Mouse (Mus musculus) inflammation-experienced regulatory T-cells, adult 6 months (primary cell): ENCODE results near the gene Olfr1220. TPM values are rescaled to one million over a fixed set of nuclear protein-coding genes. Genes with fewer than 3 reads are reported as not detected.

Experiments used
- ATAC-seq: one replicate; pipeline ENCODE4 v1.8.0; 2017
- polyA plus RNA-seq, 3 experiments: library from polyadenylated mRNA; unstranded; fragments of 100-300 nt; shearing (Covaris generic); gene quantifications; one replicate each; pipeline ENCODE4 v1.2.1; 2017

Gene Olfr1220
- not detected for polyA plus RNA-seq

- no peak for ATAC-seq
Observed at GRCm38 (mm10) chr2:89106735-89107134, at the start of gene Olfr1220. Gene Olfr1220, minus strand, starts transcription at chr2:89106835.

- ATAC-seq: no peak
Observed at GRCm38 (mm10) chr2:89151460-89151859, 44.8 kb upstream of the Olfr1220 start, which contains the start of gene Olfr1223. Gene Olfr1223, minus strand, starts transcription at chr2:89151560.

GRCm38 (mm10) chr2:89132954-89133353 lies 26.3 kb upstream of the Olfr1220 start, which contains the start of gene Olfr1222:
Gene Olfr1222, minus strand, starts transcription at chr2:89133054.
- no peak for ATAC-seq

- no peak for ATAC-seq
Observed at GRCm38 (mm10) chr2:89117183-89117582, 10.5 kb upstream of the Olfr1220 start, which contains the start of gene Olfr1221. Gene Olfr1221, minus strand, starts transcription at chr2:89117283.

- ATAC-seq: no peak
Observed at GRCm38 (mm10) chr2:89105651-89106050, 984 bp downstream of the Olfr1220 start.

- ATAC-seq: no peak
Observed at GRCm38 (mm10) chr2:89093848-89094247, 12.8 kb downstream of the Olfr1220 start.

GRCm38 (mm10) chr2:89083413-89083812 lies 23.2 kb downstream of the Olfr1220 start, which contains the start of gene Olfr1219:
Gene Olfr1219, minus strand, starts transcription at chr2:89083513.
- ATAC-seq: no peak

GRCm38 (mm10) chr2:89081487-89081886 lies 25.1 kb downstream of the Olfr1220 start:
- no peak for ATAC-seq

GRCm38 (mm10) chr2:89061087-89061486 lies 45.5 kb downstream of the Olfr1220 start, which contains the start of gene Olfr1218:
Gene Olfr1218, minus strand, starts transcription at chr2:89061187.
- ATAC-seq: no peak

Other genes starting within 250 kb of the Olfr1220 start
- gene Olfr1206, start 243.6 kb downstream of the Olfr1220 start, polyA plus RNA-seq: under 1 TPM in 1 of 3 experiments, not detected in 2; 0.62 TPM
- not detected for gene Olfr1208, start 204.5 kb downstream of the Olfr1220 start, polyA plus RNA-seq
- not detected for gene Olfr1209, start 191.7 kb downstream of the Olfr1220 start, polyA plus RNA-seq
- gene Olfr1211, start 168.7 kb downstream of the Olfr1220 start, polyA plus RNA-seq: not detected
- not detected for gene Olfr1212, start 152.9 kb downstream of the Olfr1220 start, polyA plus RNA-seq
- gene Gm13762, start 126.6 kb downstream of the Olfr1220 start, polyA plus RNA-seq: not detected
- not detected for gene Olfr1214, start 114.2 kb downstream of the Olfr1220 start, polyA plus RNA-seq
- not detected for gene Olfr1215, start 99.9 kb downstream of the Olfr1220 start, polyA plus RNA-seq
- not detected for gene Olfr1216, start 88.5 kb downstream of the Olfr1220 start, polyA plus RNA-seq
- gene Olfr1217, start 74.8 kb downstream of the Olfr1220 start, polyA plus RNA-seq: not detected
- gene Olfr1218, start 45.6 kb downstream of the Olfr1220 start, polyA plus RNA-seq: not detected
- not detected for gene Olfr1219, start 23.3 kb downstream of the Olfr1220 start, polyA plus RNA-seq
- not detected for gene Olfr1221, start 10.4 kb upstream of the Olfr1220 start, polyA plus RNA-seq
- not detected for gene Olfr1222, start 26.2 kb upstream of the Olfr1220 start, polyA plus RNA-seq
- not detected for gene Olfr1223, start 44.7 kb upstream of the Olfr1220 start, polyA plus RNA-seq
- gene Olfr1224-ps1, start 57.3 kb upstream of the Olfr1220 start, polyA plus RNA-seq: not detected
- gene Olfr1225, start 67.8 kb upstream of the Olfr1220 start, polyA plus RNA-seq: under 1 TPM in 1 of 3 experiments, not detected in 2; 0.13 TPM
- not detected for gene Olfr1226, start 93.2 kb upstream of the Olfr1220 start, polyA plus RNA-seq
- gene Olfr1228, start 147.2 kb upstream of the Olfr1220 start, polyA plus RNA-seq: not detected
- gene Olfr1229, start 181.2 kb upstream of the Olfr1220 start, polyA plus RNA-seq: not detected
- not detected for gene Olfr1230, start 190.4 kb upstream of the Olfr1220 start, polyA plus RNA-seq
- not detected for gene Olfr1231, start 200.2 kb upstream of the Olfr1220 start, polyA plus RNA-seq
- gene Olfr1232, start 222.8 kb upstream of the Olfr1220 start, polyA plus RNA-seq: not detected
- gene Olfr1233, start 235.6 kb upstream of the Olfr1220 start, polyA plus RNA-seq: not detected